Mouse (Mus musculus) hindbrain, postnatal 0 days (tissue): ENCODE measurements around the gene Klk5. TPM values are rescaled to one million over a fixed set of nuclear protein-coding genes. Genes with fewer than 3 reads are reported as not detected.

Source experiments
- ATAC-seq: fragments of 200-750 bp; cut with Nextera tagmentation; 2 replicates; pipeline ENCODE4 v1.8.0; 2017; ENCODE audit warnings: mild to moderate bottlenecking, moderate TSS enrichment, moderate library complexity
- DNase-seq: peaks from one replicate; pipeline ENCODE4 v3.0.0-alpha.2; 2015; ENCODE audit warnings: low spot score
- H3K27ac ChIP-seq: fragments of 300-500 bp; sonication (generic); 2 replicates; pipeline ENCODE4 v1.5.1; 2014; ENCODE audit warnings: mild to moderate bottlenecking
- H3K27me3 ChIP-seq: fragments of 300-500 bp; sonication (generic); 2 replicates; pipeline ENCODE4 v1.6.1; 2014; ENCODE audit warnings: low read length, mixed read lengths; ENCODE audit not compliant: insufficient read depth
- H3K36me3 ChIP-seq: fragments of 300-500 bp; sonication (generic); 2 replicates; pipeline ENCODE4 v1.6.1; 2014; ENCODE audit warnings: low read length, mixed read lengths; ENCODE audit not compliant: insufficient read depth
- H3K4me1 ChIP-seq: fragments of 300-500 bp; sonication (generic); 2 replicates; pipeline ENCODE4 v1.6.1; 2014; ENCODE audit warnings: antibody characterized with exemption, low read length, mixed read lengths; ENCODE audit not compliant: insufficient read depth
- H3K4me2 ChIP-seq: fragments of 300-500 bp; sonication (generic); 2 replicates; pipeline ENCODE4 v1.6.1; 2014; ENCODE audit warnings: low read depth, mild to moderate bottlenecking, low read length, moderate library complexity, mixed read lengths
- H3K4me3 ChIP-seq: fragments of 300-500 bp; sonication (generic); 2 replicates; pipeline ENCODE4 v1.5.1; 2014; ENCODE audit warnings: low read length
- H3K9ac ChIP-seq: fragments of 300-500 bp; sonication (generic); replicated peaks from 2 replicates; pipeline ENCODE4 v1.6.1; 2014; ENCODE audit warnings: mild to moderate bottlenecking, low read length, moderate library complexity, mixed read lengths
- H3K9me3 ChIP-seq: fragments of 300-500 bp; sonication (generic); 2 replicates; pipeline ENCODE4 v1.6.1; 2016; ENCODE audit warnings: low read length, mixed read lengths
- CTCF ChIP-seq: IDR thresholded peaks from 2 replicates; pipeline ENCODE4 v1.5.1; 2016; ENCODE audit warnings: antibody characterized with exemption, control low read depth, low read depth
- WGBS: fragments of 180-500 bp; shearing (Covaris S2); extraction: QIAGEN DNeasy Blood & Tissue Kit; methylation state at CpG from one replicate; pipeline ENCODE4 v1.1.7; 2014; 5-methylcytosine and 5-hydroxymethylcytosine counted together
- polyA plus RNA-seq: library from polyadenylated mRNA; unstranded; fragments of >200 nt; fragmentation: Nextera tagmentation; extraction: Ambion mirVana; gene quantifications from 2 replicates; pipeline ENCODE4 v1.2.1, GENCODE M21; 2015
- total RNA-seq: library from RNA; depleted of rRNA; stranded (reverse); fragments of >200 nt; gene quantifications from 2 replicates; pipeline ENCODE4 v1.2.3, GENCODE M21; 2014

Klk5 gene
- total and polyA plus RNA-seq, 2 experiments from 2014 or later = not detected

GRCm38 (mm10) chr7:43815211-43815610 is 26.6 kb upstream of the Klk5 start:
- Histone ChIP-seq H3K9me3 (no peaks in the 10 kb centered on the region), H3K36me3 (no peaks in the 10 kb centered on the region), H3K4me1 (no peaks in the 10 kb centered on the region), H3K27ac (no peak overlapping the region), H3K4me2 (no peak overlapping the region), H3K27me3 (no peaks in the 10 kb centered on the region), H3K9ac (no peak overlapping the region), H3K4me3 (no peak overlapping the region)
- DNase-seq (no peak), ATAC-seq (no peak)
- WGBS = 87% methylated on average over 7 of the region's 7 CpGs
- TF ChIP-seq CTCF = no peak

GRCm38 (mm10) chr7:43816746-43817145 is 25.0 kb upstream of the Klk5 start:
- no peaks in the 10 kb centered on the region for H3K27me3 ChIP-seq
- no peaks in the 10 kb centered on the region for H3K36me3 ChIP-seq
- DNase-seq = no peak
- H3K4me1 ChIP-seq = no peaks in the 10 kb centered on the region
- H3K4me2 ChIP-seq = no peak overlapping the region
- ATAC-seq = no peak
- H3K9ac ChIP-seq = no peak overlapping the region
- no peaks in the 10 kb centered on the region for H3K9me3 ChIP-seq
- TF ChIP-seq CTCF = no peak
- H3K27ac ChIP-seq = no peak overlapping the region
- H3K4me3 ChIP-seq = no peak overlapping the region

- Histone ChIP-seq H3K27ac (no peak overlapping the region), H3K36me3 (no peaks in the 10 kb centered on the region), H3K9ac (no peak overlapping the region), H3K27me3 (no peaks in the 10 kb centered on the region), H3K4me3 (no peak overlapping the region), H3K4me1 (no peaks in the 10 kb centered on the region), H3K9me3 (no peaks in the 10 kb centered on the region), H3K4me2 (no peak overlapping the region)
- no peak for TF ChIP-seq CTCF
- DNase-seq (no peak), ATAC-seq (no peak)
- 93% methylated on average over 7 of the region's 7 CpGs for WGBS
Observed at GRCm38 (mm10) chr7:43821581-43821980, 20.2 kb upstream of the Klk5 start.

- H3K4me1 ChIP-seq = no peaks in the 10 kb centered on the region
- no peaks in the 10 kb centered on the region for H3K9me3 ChIP-seq
- DNase-seq = no peak
- H3K4me3 ChIP-seq = no peak within 1 kb of the TSS
- no peak within 1 kb of the TSS for H3K4me2 ChIP-seq
- H3K9ac ChIP-seq = no peak within 1 kb of the TSS
- no peak for TF ChIP-seq CTCF
- H3K27ac ChIP-seq = no peak within 1 kb of the TSS
- ATAC-seq = no peak
- WGBS = 61% methylated on average over 10 of the region's 10 CpGs
- no peaks in the 10 kb centered on the region for H3K27me3 ChIP-seq
- no peaks in the 10 kb centered on the region for H3K36me3 ChIP-seq
Observed at GRCm38 (mm10) chr7:43824199-43824598, 17.6 kb upstream of the Klk5 start, which contains the start of gene Klk6. Gene Klk6 (plus strand): TSS chr7:43824499.

GRCm38 (mm10) chr7:43826056-43826455 is 15.7 kb upstream of the Klk5 start:
- ATAC-seq (no peak), DNase-seq (no peak)
- Histone ChIP-seq H3K27me3 (no peaks in the 10 kb centered on the region), H3K9me3 (no peaks in the 10 kb centered on the region), H3K4me3 (no peak overlapping the region), H3K36me3 (no peaks in the 10 kb centered on the region), H3K9ac (no peak overlapping the region), H3K4me2 (no peak overlapping the region), H3K4me1 (no peaks in the 10 kb centered on the region), H3K27ac (no peak overlapping the region)
- 94% methylated on average over 5 of the region's 5 CpGs for WGBS
- no peak for TF ChIP-seq CTCF

- no peaks in the 10 kb centered on the region for H3K27me3 ChIP-seq
- 79% methylated on average over 4 of the region's 4 CpGs for WGBS
- no peak overlapping the region for H3K4me3 ChIP-seq
- DNase-seq (no peak), ATAC-seq (no peak)
- no peak overlapping the region for H3K9ac ChIP-seq
- TF ChIP-seq CTCF = no peak
- H3K4me2 ChIP-seq = no peak overlapping the region
- H3K36me3 ChIP-seq = no peaks in the 10 kb centered on the region
- H3K4me1 ChIP-seq = no peaks in the 10 kb centered on the region
- no peaks in the 10 kb centered on the region for H3K9me3 ChIP-seq
- H3K27ac ChIP-seq = no peak overlapping the region
Observed at GRCm38 (mm10) chr7:43827706-43828105, 14.1 kb upstream of the Klk5 start.

- no peak overlapping the region for H3K4me3 ChIP-seq
- no peak for DNase-seq
- no peak overlapping the region for H3K9ac ChIP-seq
- no peaks in the 10 kb centered on the region for H3K4me1 ChIP-seq
- no peak for ATAC-seq
- H3K36me3 ChIP-seq = no peaks in the 10 kb centered on the region
- no peaks in the 10 kb centered on the region for H3K9me3 ChIP-seq
- H3K27ac ChIP-seq = no peak overlapping the region
- no peak for TF ChIP-seq CTCF
- H3K4me2 ChIP-seq = no peak overlapping the region
- WGBS = 92% methylated on average over 8 of the region's 8 CpGs
- H3K27me3 ChIP-seq = no peaks in the 10 kb centered on the region
Observed at GRCm38 (mm10) chr7:43829006-43829405, 12.8 kb upstream of the Klk5 start.
